Mouse (Mus musculus) kidney, postnatal 0 days (tissue): Measurements from ENCODE around the gene Zfhx3. TPM values are rescaled to one million over a fixed set of nuclear protein-coding genes. Genes with fewer than 3 reads are reported as not detected.

ENCODE experiments used
- ATAC-seq: fragments of 200-750 bp; cut with Nextera tagmentation; replicated peaks from 2 replicates; pipeline ENCODE4 v1.8.0; 2017; ENCODE audit warnings: low read depth, moderate number of reproducible peaks, moderate TSS enrichment, moderate library complexity; ENCODE audit not compliant: low FRiP score
- DNase-seq: peaks from one replicate; pipeline ENCODE4 v3.0.0-alpha.2; 2016; ENCODE audit warnings: low spot score
- H3K27ac ChIP-seq: fragments of 300-500 bp; sonication (generic); 2 replicates; pipeline ENCODE4 v1.5.1; 2014; ENCODE audit warnings: mild to moderate bottlenecking
- H3K27me3 ChIP-seq: fragments of 300-500 bp; sonication (generic); 2 replicates; pipeline ENCODE4 v1.6.1; 2014; ENCODE audit warnings: low read length, mixed read lengths; ENCODE audit not compliant: insufficient read depth
- H3K36me3 ChIP-seq: fragments of 300-500 bp; sonication (generic); 2 replicates; pipeline ENCODE4 v1.6.1; 2014; ENCODE audit warnings: low read length, mixed read lengths; ENCODE audit not compliant: insufficient read depth
- H3K4me1 ChIP-seq: fragments of 300-500 bp; sonication (generic); replicated peaks from 2 replicates; pipeline ENCODE4 v1.6.1; 2014; ENCODE audit warnings: antibody characterized with exemption, low read length, mixed read lengths; ENCODE audit not compliant: insufficient read depth
- H3K4me2 ChIP-seq: fragments of 300-500 bp; sonication (generic); 2 replicates; pipeline ENCODE4 v1.6.1; 2014; ENCODE audit warnings: mild to moderate bottlenecking, low read length, moderate library complexity, mixed read lengths
- H3K4me3 ChIP-seq: fragments of 300-500 bp; sonication (generic); replicated peaks from 2 replicates; pipeline ENCODE4 v1.5.1; 2014; ENCODE audit warnings: low read depth, low read length
- H3K9ac ChIP-seq: fragments of 300-500 bp; sonication (generic); 2 replicates; pipeline ENCODE4 v1.6.1; 2014; ENCODE audit warnings: low read depth, low read length
- H3K9me3 ChIP-seq: fragments of 300-500 bp; sonication (generic); replicated peaks from 2 replicates; pipeline ENCODE4 v1.6.1; 2016; ENCODE audit warnings: low read length, inconsistent platforms, mixed read lengths
- CTCF ChIP-seq: IDR thresholded peaks from 2 replicates; pipeline ENCODE4 v1.5.1; 2016; ENCODE audit warnings: antibody characterized with exemption, low read depth, mild to moderate bottlenecking, moderate library complexity
- WGBS: fragments of 180-500 bp; shearing (Covaris S2); extraction: QIAGEN DNeasy Blood & Tissue Kit; methylation state at CpG from one replicate; pipeline ENCODE4 v1.1.7; 2014; 5-methylcytosine and 5-hydroxymethylcytosine counted together
- polyA plus RNA-seq: library from polyadenylated mRNA; unstranded; fragments of >200 nt; fragmentation: Nextera tagmentation; extraction: Ambion mirVana; gene quantifications from 2 replicates; pipeline ENCODE4 v1.2.1, GENCODE M21; 2015

Zfhx3 gene
- polyA plus RNA-seq, 1 experiment from 2014 or later, result 5.0 TPM

- no peak for DNase-seq
- H3K36me3 ChIP-seq, result no peaks in the 10 kb centered on the region
Measured at GRCm38 (mm10) chr8:107942752-107943510, 487 bp downstream of the Zfhx3 start.

GRCm38 (mm10) chr8:107943550-107944348 is 1.3 kb downstream of the Zfhx3 start:
- H3K9me3 ChIP-seq, result no peaks in the 10 kb centered on the region
- H3K27me3 ChIP-seq, result peaks cover 30% of the 10 kb centered on the region
- ATAC-seq, result no peak
- H3K9ac ChIP-seq, result no peak overlapping the region
- H3K4me2 ChIP-seq, result 0 out of 2 replicates have a peak overlapping the region, but pooled peaks have one; percentile 63
- no peak overlapping the region for H3K27ac ChIP-seq
- no peak for TF ChIP-seq CTCF
- no peak overlapping the region for H3K4me3 ChIP-seq
- 13% methylated on average over 10 of the region's 10 CpGs for WGBS
- no peaks in the 10 kb centered on the region for H3K36me3 ChIP-seq
- H3K4me1 ChIP-seq, result no peaks in the 10 kb centered on the region; the same call in 1 of the 2 replicates
- DNase-seq, result no peak

More at GRCm38 (mm10) chr8:107942752-107943510, 487 bp downstream of the Zfhx3 start:
- H3K4me3 ChIP-seq, result 0 out of 2 replicates have a peak overlapping the region, but pooled peaks have one; percentile 11
- H3K27ac ChIP-seq, result no peak overlapping the region
- no peaks in the 10 kb centered on the region for H3K9me3 ChIP-seq
- H3K9ac ChIP-seq, result no peak overlapping the region
- no peaks in the 10 kb centered on the region; the same call in 1 of the 2 replicates for H3K4me1 ChIP-seq
- TF ChIP-seq CTCF, result no peak
- ATAC-seq, result no peak
- H3K4me2 ChIP-seq, result peak overlapping the region; percentile 30
- WGBS, result 1% methylated on average over 17 of the region's 17 CpGs
- peaks cover 30% of the 10 kb centered on the region for H3K27me3 ChIP-seq

- Histone ChIP-seq H3K4me1 (no peaks in the 10 kb centered on the region; the same call in 1 of the 2 replicates), H3K9me3 (no peaks in the 10 kb centered on the region), H3K27me3 (peaks cover 37% of the 10 kb centered on the region), H3K9ac (peak overlapping the region; percentile 31; the same call in 1 of the 2 replicates), H3K36me3 (no peaks in the 10 kb centered on the region), H3K4me2 (peak overlapping the region; percentile 63), H3K27ac (no peak overlapping the region), H3K4me3 (peak overlapping the region; percentile 27)
- TF ChIP-seq CTCF, result no peak
- 10% methylated on average over 31 of the region's 31 CpGs for WGBS
- DNase-seq (peak; percentile 22), ATAC-seq (no peak)
Measured at GRCm38 (mm10) chr8:107944676-107945600, 2.5 kb downstream of the Zfhx3 start.

- H3K36me3 ChIP-seq, result no peaks in the 10 kb centered on the region
- WGBS, result 59% methylated on average over 5 of the region's 5 CpGs
- H3K27ac ChIP-seq, result no peak overlapping the region
- no peaks in the 10 kb centered on the region for H3K9me3 ChIP-seq
- no peak for DNase-seq
- no peaks in the 10 kb centered on the region; the same call in 1 of the 2 replicates for H3K4me1 ChIP-seq
- ATAC-seq, result no peak
- H3K4me2 ChIP-seq, result no peak overlapping the region
- H3K9ac ChIP-seq, result no peak overlapping the region
- no peak for TF ChIP-seq CTCF
- peaks cover 45% of the 10 kb centered on the region for H3K27me3 ChIP-seq
- no peak overlapping the region for H3K4me3 ChIP-seq
Measured at GRCm38 (mm10) chr8:107946888-107947287, 4.4 kb downstream of the Zfhx3 start.

GRCm38 (mm10) chr8:107955887-107956286 is 13.4 kb downstream of the Zfhx3 start:
- no peak for ATAC-seq
- peak; percentile 75 for DNase-seq
- H3K9ac ChIP-seq, result no peak overlapping the region

More at GRCm38 (mm10) chr8:107955887-107956286, 13.4 kb downstream of the Zfhx3 start:
- TF ChIP-seq CTCF, result peak; percentile 62
- Histone ChIP-seq H3K4me1 (no peaks in the 10 kb centered on the region), H3K4me3 (no peak overlapping the region), H3K9me3 (no peaks in the 10 kb centered on the region), H3K27ac (no peak overlapping the region), H3K27me3 (0 out of 2 replicates have a peak, but pooled peaks cover 4% of the 10 kb centered on the region), H3K4me2 (no peak overlapping the region), H3K36me3 (no peaks in the 10 kb centered on the region)
- WGBS, result 63% methylated on average over 3 of the region's 3 CpGs
